Mouse (Mus musculus) gastrocnemius, adult 18-20 months (tissue): Measurements from ENCODE around the gene Iyd. TPM values are rescaled to one million over a fixed set of nuclear protein-coding genes. Genes with fewer than 3 reads are reported as not detected.
"Not testable (repeated sequence)": the region's sequence is repeated elsewhere in the genome, so short reads cannot be mapped to it uniquely, and the experiment has no call there.

ENCODE experiments used
- DNase-seq: peaks from one replicate; pipeline ENCODE4 v3.0.0; 2021; ENCODE audit warnings: low spot score
- long read RNA-seq, 2 experiments: library from polyadenylated mRNA; stranded (forward); transcript quantifications; one replicate each; pipeline ENCODE4 v2.0.0; 2021
- total RNA-seq, 2 experiments: library from RNA; stranded (reverse); gene quantifications; 2 replicates each; pipeline ENCODE4 v1.2.3; 2021

The Iyd gene
- under 1 TPM in 1 of 2 experiments, not detected in 1; 0.14 TPM for total RNA-seq
- long read RNA-seq, experiment 1 = 0 reads
- long read RNA-seq, experiment 2 = 0 reads

GRCm38 (mm10) chr10:3540003-3540827 is at the start of gene Iyd:
Gene Iyd (plus strand): TSS chr10:3540240.
- DNase-seq = no peak

GRCm38 (mm10) chr10:3496791-3497190 is 43.2 kb upstream of the Iyd start:
- DNase-seq = no peak

- not testable (repeated sequence) for DNase-seq
These were observed 39.2 kb upstream of the Iyd start for GRCm38 (mm10) chr10:3500846-3501245.

GRCm38 (mm10) chr10:3507484-3508221 is 32.4 kb upstream of the Iyd start:
- DNase-seq = peak; percentile 10

- no peak for DNase-seq
These were observed 31.8 kb upstream of the Iyd start for GRCm38 (mm10) chr10:3508222-3508588.

GRCm38 (mm10) chr10:3508746-3509145 is 31.3 kb upstream of the Iyd start:
- DNase-seq = no peak

- no peak for DNase-seq
These were observed 30.3 kb upstream of the Iyd start for GRCm38 (mm10) chr10:3509663-3510277.

GRCm38 (mm10) chr10:3510486-3510885 is 29.6 kb upstream of the Iyd start:
- DNase-seq = no peak

GRCm38 (mm10) chr10:3511401-3511800 is 28.6 kb upstream of the Iyd start:
- DNase-seq = no peak

GRCm38 (mm10) chr10:3512620-3513305 is 27.3 kb upstream of the Iyd start:
- DNase-seq = peak; percentile 12

GRCm38 (mm10) chr10:3513947-3514346 is 26.1 kb upstream of the Iyd start:
- no peak for DNase-seq

- no peak for DNase-seq
These were observed 25.4 kb upstream of the Iyd start for GRCm38 (mm10) chr10:3514634-3515033.

GRCm38 (mm10) chr10:3516442-3516841 is 23.6 kb upstream of the Iyd start:
- no peak for DNase-seq

GRCm38 (mm10) chr10:3523044-3523793 is 16.8 kb upstream of the Iyd start:
- no peak for DNase-seq

GRCm38 (mm10) chr10:3524513-3524912 is 15.5 kb upstream of the Iyd start:
- DNase-seq = no peak

- DNase-seq = no peak
These were observed 14.5 kb upstream of the Iyd start for GRCm38 (mm10) chr10:3525420-3526019.

GRCm38 (mm10) chr10:3529807-3530206 is 10.2 kb upstream of the Iyd start:
- DNase-seq = no peak

- DNase-seq = no peak
These were observed 9.4 kb upstream of the Iyd start for GRCm38 (mm10) chr10:3530661-3531060.

- peak; percentile 72 for DNase-seq
These were observed 8.7 kb upstream of the Iyd start for GRCm38 (mm10) chr10:3531375-3531774.

GRCm38 (mm10) chr10:3534445-3534844 is 5.6 kb upstream of the Iyd start:
- peak; percentile 31 for DNase-seq
